Mouse (Mus musculus) testis, adult 2 months (tissue): ENCODE data around the gene Csrp2. TPM values are rescaled to one million over a fixed set of nuclear protein-coding genes. Genes with fewer than 3 reads are reported as not detected.

Source experiments
- H3K27ac ChIP-seq: fragments of 200-500 bp; 2 replicates; pipeline ENCODE4 v1.5.1; 2012; ENCODE audit warnings: low read depth, low read length; ENCODE audit not compliant: control insufficient read depth, insufficient read depth
- H3K27me3 ChIP-seq: fragments of 200-500 bp; 2 replicates; pipeline ENCODE4 v1.6.1; 2012; ENCODE audit warnings: mild to moderate bottlenecking, low read length, moderate library complexity; ENCODE audit not compliant: control insufficient read depth, insufficient read depth
- H3K36me3 ChIP-seq: fragments of 200-500 bp; 2 replicates; pipeline ENCODE4 v1.6.1; 2012; ENCODE audit warnings: mild to moderate bottlenecking, low read length; ENCODE audit not compliant: control insufficient read depth, insufficient read depth
- H3K4me1 ChIP-seq: fragments of 200-500 bp; 2 replicates; pipeline ENCODE4 v1.6.1; 2012; ENCODE audit warnings: low read length; ENCODE audit not compliant: control insufficient read depth, insufficient read depth
- H3K4me3 ChIP-seq: fragments of 200-500 bp; 2 replicates; pipeline ENCODE4 v1.5.1; 2012; ENCODE audit warnings: low read depth, mild to moderate bottlenecking, low read length, moderate library complexity, mixed read lengths; ENCODE audit not compliant: control insufficient read depth
- CTCF ChIP-seq: fragments of 200-500 bp; IDR thresholded peaks from 2 replicates; pipeline ENCODE4 v1.5.1; 2012; ENCODE audit warnings: low read depth, mild to moderate bottlenecking, inconsistent platforms, low read length, moderate library complexity; ENCODE audit not compliant: control insufficient read depth, insufficient read depth, insufficient replicate concordance
- POLR2A ChIP-seq: fragments of 200-500 bp; IDR thresholded peaks from 2 replicates; pipeline ENCODE4 v1.6.1; 2012; ENCODE audit warnings: low read depth, mild to moderate bottlenecking, inconsistent platforms, low read length, moderate library complexity; ENCODE audit not compliant: control insufficient read depth
- polyA plus RNA-seq: library from polyadenylated mRNA; depleted of rRNA; stranded (reverse); fragments of >200 nt; gene quantifications from 2 replicates; pipeline ENCODE4 v1.2.3, GENCODE M21; 2012

Gene Csrp2
- polyA plus RNA-seq, 1 experiment = 37.4 TPM

GRCm38 (mm10) chr10:110918414-110919391 lies 886 bp upstream of the Csrp2 start:
- Histone ChIP-seq H3K4me3 (0 out of 2 replicates have a peak overlapping the region, but pooled peaks have one; percentile 2), H3K4me1 (peaks cover 16% of the 10 kb centered on the region), H3K36me3 (no peaks in the 10 kb centered on the region), H3K27ac (no peak overlapping the region; the same call in 1 of the 2 replicates), H3K27me3 (no peaks in the 10 kb centered on the region)
- TF ChIP-seq POLR2A (no peak), CTCF (no peak)

- Histone ChIP-seq H3K4me1 (peaks cover 16% of the 10 kb centered on the region), H3K27me3 (no peaks in the 10 kb centered on the region), H3K36me3 (no peaks in the 10 kb centered on the region), H3K4me3 (peak overlapping the region; percentile 78), H3K27ac (no peak overlapping the region)
- no peak for TF ChIP-seq POLR2A
- TF ChIP-seq CTCF = no peak
These were observed 870 bp downstream of the Csrp2 start for GRCm38 (mm10) chr10:110920368-110920950.

GRCm38 (mm10) chr10:110921890-110922289 lies 2.3 kb downstream of the Csrp2 start:
- no peak for TF ChIP-seq CTCF
- TF ChIP-seq POLR2A = no peak
- H3K4me1 ChIP-seq = peaks cover 13% of the 10 kb centered on the region
- no peak overlapping the region for H3K27ac ChIP-seq
- no peaks in the 10 kb centered on the region for H3K27me3 ChIP-seq
- no peaks in the 10 kb centered on the region for H3K36me3 ChIP-seq
- no peak overlapping the region for H3K4me3 ChIP-seq

GRCm38 (mm10) chr10:110922612-110923011 lies 3.0 kb downstream of the Csrp2 start:
- peaks cover 13% of the 10 kb centered on the region for H3K4me1 ChIP-seq
- H3K27ac ChIP-seq = no peak overlapping the region
- H3K4me3 ChIP-seq = no peak overlapping the region
- no peaks in the 10 kb centered on the region for H3K36me3 ChIP-seq
- TF ChIP-seq POLR2A (no peak), CTCF (no peak)
- no peaks in the 10 kb centered on the region for H3K27me3 ChIP-seq

GRCm38 (mm10) chr10:110927491-110927890 lies 7.9 kb downstream of the Csrp2 start:
- TF ChIP-seq POLR2A = no peak
- TF ChIP-seq CTCF = no peak

GRCm38 (mm10) chr10:110929756-110930155 lies 10.2 kb downstream of the Csrp2 start:
- Histone ChIP-seq H3K4me1 (peaks cover 14% of the 10 kb centered on the region), H3K36me3 (no peaks in the 10 kb centered on the region), H3K4me3 (no peak overlapping the region), H3K27me3 (no peaks in the 10 kb centered on the region), H3K27ac (no peak overlapping the region)
- TF ChIP-seq POLR2A (no peak), CTCF (no peak)

More at GRCm38 (mm10) chr10:110927491-110927890, 7.9 kb downstream of the Csrp2 start:
- no peaks in the 10 kb centered on the region for H3K27me3 ChIP-seq
- no peaks in the 10 kb centered on the region for H3K36me3 ChIP-seq
- no peak overlapping the region for H3K27ac ChIP-seq
- H3K4me3 ChIP-seq = no peak overlapping the region
- H3K4me1 ChIP-seq = peaks cover 13% of the 10 kb centered on the region
